Comparison of ENCODE assay signal across 4 mouse cellular contexts in genomic region chr5:134485183-134485730, GRCm38 (mm10).
"Had no signal": no experiment of that assay in that cellular context is flagged by ENCODE, and none has a peak within 500 bp of the region (broad histone marks: within the 10 kb centered on the region; RNA-seq: fewer than 3 reads in every experiment).

No protein-coding gene starts in this region.

- H3K9ac ChIP-seq: limb, embryonic 12.5 days; liver, embryonic 15.5 days; neural tube, embryonic 12.5 days had no signal

- H3K4me2 ChIP-seq: limb, embryonic 12.5 days; liver, embryonic 15.5 days; neural tube, embryonic 12.5 days had no signal

- H3K9me3 ChIP-seq: limb, embryonic 12.5 days; liver, embryonic 15.5 days; neural tube, embryonic 12.5 days had no signal

- H3K36me3 ChIP-seq: liver, embryonic 15.5 days had no signal

- H3K27me3 ChIP-seq: limb, embryonic 12.5 days; liver, embryonic 15.5 days; neural tube, embryonic 12.5 days had no signal

- H3K27ac ChIP-seq: left cerebral cortex, adult 2 months; limb, embryonic 12.5 days; liver, embryonic 15.5 days; neural tube, embryonic 12.5 days had no signal

- H3K4me3 ChIP-seq: left cerebral cortex, adult 2 months; limb, embryonic 12.5 days; liver, embryonic 15.5 days; neural tube, embryonic 12.5 days had no signal
